Mouse (Mus musculus) CD4-positive helper T cell, adult 2 months (primary cell): ENCODE results near the gene Pip4p1.
"Not testable (repeated sequence)": the region's sequence is repeated elsewhere in the genome, so short reads cannot be mapped to it uniquely, and the experiment has no call there.

Experiments used
- DNase-seq: peaks from one replicate; pipeline ENCODE4 v3.0.0-alpha.2; 2012; ENCODE audit warnings: low read depth, missing footprints, low spot score

Pip4p1 gene

GRCm38 (mm10) chr14:50930754-50931492 is at the start of gene Pip4p1, which contains the start of gene Pnp:
Gene Pip4p1, minus strand, starts transcription at chr14:50930856.
Gene Pnp, plus strand, starts transcription at chr14:50931082.
- peak; percentile 100 for DNase-seq

GRCm38 (mm10) chr14:50979631-50980030 is 49.0 kb upstream of the Pip4p1 start:
- no peak for DNase-seq

DNA sequence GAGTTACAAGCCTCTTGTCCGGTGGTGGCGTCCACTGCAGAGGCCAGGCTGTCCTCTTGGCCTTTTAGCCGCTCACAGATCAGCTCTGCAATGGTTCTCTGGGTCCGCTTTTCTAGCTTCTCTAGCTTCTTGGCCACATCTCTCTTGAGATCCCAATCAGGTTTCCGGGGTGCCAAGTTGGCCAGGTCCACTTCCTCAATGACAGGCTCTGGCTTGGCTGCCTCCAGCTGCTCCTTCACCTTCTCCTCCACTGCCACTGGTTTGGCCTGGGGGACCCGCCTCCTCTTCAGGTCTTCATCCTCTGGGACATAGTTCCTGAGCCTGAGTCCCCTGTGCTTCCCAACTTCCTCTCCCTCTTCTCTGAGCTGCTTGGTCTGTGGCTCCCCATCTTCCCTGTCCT is 47.8 kb upstream of the Pip4p1 start:
- DNase-seq = not testable (repeated sequence)

- DNase-seq = no peak
Observed at GRCm38 (mm10) chr14:50976674-50977073, 46.0 kb upstream of the Pip4p1 start.

DNA sequence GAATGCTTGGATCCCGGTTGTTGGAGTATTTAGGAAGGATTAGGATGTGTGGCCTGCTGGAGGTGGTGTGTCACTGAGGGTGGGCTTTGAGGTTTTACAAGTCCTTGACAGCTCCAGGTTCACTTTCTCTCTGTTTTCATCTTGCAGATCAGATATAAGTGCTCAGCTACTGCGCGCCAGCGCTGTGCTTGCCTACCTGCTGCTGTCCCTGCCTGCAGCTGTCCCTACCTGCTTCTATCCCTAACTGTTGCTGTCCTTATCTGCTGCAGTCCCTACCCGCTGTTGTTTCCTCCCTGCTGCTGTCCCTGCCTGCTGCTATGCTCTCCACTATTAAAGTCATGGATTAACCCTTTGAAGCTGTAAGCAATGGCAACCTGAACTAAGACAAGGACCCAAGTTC is 44.3 kb upstream of the Pip4p1 start:
- DNase-seq = no peak

DNA sequence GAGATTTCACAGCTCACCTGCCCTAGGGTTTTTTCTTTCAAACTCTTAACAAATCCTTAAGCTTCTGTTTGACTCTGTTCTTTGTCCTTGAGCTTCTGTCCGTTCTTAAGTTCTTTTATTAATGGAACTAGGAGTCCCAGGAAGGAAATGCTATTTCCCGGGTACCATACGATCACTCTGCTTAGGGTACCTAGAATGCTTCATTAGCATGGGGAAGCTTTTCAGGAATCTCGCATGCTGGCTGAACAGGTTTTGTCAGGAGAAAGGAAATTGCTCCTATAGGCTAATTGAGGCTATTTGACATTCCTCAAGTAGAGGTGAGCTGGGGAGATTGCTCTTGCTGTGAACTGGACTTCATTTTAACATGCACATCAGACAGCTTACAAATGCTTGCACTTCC is 43.0 kb upstream of the Pip4p1 start:
- DNase-seq = no peak

DNA sequence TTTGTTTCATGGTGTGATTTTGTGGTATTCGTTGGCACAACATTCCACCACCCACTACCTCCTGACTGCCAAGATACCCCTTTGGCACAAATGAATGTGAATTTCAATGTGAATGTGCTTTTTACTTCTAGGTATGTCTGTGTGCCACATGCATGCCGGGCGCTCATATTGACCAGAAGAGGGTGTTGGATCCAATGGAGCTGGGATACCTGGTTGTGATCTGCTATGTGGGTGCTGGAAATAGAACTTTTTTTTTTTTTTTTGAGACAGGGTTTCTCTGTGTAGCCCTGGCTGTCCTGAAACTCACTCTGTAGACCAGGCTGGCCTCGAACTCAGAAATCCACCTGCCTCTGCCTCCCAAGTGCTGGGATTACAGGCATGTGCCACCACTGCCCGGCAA is 42.4 kb upstream of the Pip4p1 start:
- DNase-seq = not testable (repeated sequence)

DNA sequence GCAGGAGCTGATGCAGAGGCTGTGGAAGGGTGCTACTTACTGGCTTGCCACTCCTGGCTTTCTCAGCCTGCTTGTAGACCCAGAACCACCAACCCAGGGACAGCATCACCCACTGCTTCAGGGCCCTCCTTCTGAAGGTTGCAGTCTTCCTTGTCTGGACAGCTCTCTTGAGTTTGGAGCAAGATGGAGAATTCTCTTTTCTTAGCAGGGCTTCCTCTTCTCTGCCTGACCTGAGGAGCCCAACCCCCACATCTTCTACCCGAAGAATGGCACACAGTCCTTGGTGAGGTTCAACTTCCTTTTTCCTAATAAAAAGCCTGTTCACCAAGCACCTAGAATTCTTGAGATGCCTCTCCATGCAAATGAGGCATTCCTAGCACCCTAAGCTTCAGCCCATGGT is 40.2 kb upstream of the Pip4p1 start:
- DNase-seq = no peak

DNA sequence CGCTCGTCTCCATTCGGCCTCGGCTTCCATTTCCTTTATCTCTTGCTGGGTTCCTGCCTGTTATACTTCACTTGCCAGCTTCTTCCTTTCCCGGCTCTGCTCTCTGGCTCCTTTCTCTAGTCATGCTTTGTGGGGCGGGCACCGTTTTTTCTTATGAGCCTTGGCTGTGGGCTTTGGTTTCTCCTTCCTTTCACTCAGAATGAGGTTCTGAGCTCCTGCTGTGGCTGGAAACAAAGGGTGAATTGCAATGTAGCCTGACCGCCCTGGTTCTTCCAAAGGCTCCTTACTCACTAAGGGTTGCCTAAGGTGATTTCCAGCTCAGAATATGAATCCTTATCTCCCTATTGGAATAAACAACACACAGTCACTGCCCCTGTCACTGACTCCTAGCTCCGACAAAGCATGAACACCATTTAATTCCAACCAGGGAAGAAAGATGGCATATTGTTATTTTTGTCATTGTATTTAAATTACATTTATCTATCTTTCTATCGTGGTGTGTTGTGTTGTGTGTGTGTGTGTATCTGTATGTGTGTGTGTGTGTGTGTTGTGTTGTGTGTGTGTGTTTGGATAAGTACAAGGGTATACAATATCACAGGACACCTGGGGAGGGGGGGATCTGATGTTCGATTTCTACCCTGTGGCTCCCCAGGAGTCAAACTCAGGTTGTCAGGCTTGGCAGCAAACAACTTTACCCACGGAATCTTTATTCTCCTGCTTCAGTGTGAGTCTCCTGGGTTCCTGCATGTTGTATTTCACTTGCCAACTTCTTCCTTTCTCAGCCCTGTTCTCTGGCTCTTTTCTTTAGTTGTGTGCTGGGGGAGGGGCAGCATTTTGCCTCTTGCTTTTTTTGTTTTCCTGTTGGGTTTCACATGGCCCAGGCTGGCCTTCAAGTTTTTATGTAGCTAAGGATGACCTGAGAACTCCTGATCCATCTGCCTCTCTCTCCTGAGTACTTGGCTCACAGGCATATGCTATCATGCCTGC is 39.2 kb upstream of the Pip4p1 start:
- DNase-seq = no peak

- DNase-seq = no peak
Observed at GRCm38 (mm10) chr14:50969041-50969440, 38.4 kb upstream of the Pip4p1 start.

DNA sequence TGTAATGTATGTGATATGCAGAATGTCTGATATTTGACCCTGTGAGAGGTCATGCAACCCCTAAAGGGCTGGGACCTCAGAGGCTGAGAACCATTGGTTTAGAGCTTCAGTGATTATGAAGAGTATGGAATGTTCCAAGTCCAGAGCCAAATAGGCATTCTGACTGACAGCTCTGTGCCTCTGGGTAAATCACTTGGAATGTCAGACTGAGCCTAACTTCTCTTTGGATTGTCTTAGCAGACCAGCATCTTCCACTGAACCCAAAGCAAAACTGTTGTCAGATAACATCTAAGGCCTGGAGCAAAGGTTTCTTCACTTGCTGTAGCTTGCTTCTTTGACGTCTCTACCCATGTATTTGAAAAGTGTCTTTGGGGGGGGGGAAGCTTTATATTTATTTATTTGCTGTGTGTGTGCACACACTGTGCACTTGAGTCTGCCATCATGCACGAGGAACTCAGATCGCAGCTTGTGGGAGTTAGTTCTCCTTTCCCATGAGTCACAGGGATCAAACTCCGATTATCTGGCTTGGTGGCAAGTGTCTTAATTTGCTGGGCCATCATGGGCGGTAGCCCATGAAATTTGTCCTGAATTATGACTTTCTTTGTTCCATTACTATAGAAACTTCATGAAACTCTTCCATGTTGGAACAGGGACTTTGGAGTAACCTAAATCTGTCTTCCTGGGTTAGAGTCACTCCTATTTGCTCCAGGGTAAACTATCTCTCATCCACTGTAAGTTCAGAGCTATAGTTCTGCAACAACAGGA is 37.7 kb upstream of the Pip4p1 start:
- no peak for DNase-seq

GRCm38 (mm10) chr14:50958289-50958995 is 27.8 kb upstream of the Pip4p1 start:
- DNase-seq = not testable (repeated sequence)

DNA sequence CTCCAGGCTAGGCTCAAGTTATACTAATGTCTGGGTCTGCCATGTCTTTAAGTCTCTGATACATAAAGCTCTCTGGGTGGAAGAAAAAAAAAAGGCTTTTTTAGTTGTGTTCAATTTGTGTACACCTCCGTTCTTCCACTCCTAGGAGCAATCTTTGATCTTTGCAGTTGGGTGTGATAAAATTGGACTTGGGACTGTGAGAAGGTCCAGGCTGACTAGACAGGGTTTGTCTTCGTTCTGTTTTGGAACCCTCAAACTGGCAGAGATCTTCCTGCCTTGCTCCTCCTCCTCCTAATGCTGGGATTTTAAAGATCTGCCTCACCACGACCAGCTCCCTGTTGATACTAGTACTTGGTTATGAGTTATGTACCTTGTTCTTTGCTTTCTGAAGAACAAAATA is 26.5 kb upstream of the Pip4p1 start:
- DNase-seq = not testable (repeated sequence)

DNA sequence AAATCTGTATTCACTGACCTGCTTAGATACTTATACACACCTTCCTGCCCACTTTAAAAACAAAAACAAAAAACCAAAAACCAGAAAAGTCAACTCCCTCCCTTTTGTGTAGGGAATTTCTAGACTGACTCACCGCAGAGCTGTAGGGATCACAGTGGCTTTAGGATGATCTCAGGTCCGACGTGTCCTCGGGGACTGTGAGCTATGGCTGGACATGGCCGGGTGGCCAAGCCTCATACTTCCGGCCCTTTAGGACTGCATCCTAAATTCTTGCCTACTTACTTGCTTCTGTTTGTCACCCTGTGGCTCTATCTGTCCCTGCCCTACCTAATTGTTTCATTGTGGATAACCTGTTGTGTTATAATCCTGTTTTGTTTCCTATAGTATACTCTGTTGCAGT is 26.1 kb upstream of the Pip4p1 start:
- DNase-seq = not testable (repeated sequence)

DNA sequence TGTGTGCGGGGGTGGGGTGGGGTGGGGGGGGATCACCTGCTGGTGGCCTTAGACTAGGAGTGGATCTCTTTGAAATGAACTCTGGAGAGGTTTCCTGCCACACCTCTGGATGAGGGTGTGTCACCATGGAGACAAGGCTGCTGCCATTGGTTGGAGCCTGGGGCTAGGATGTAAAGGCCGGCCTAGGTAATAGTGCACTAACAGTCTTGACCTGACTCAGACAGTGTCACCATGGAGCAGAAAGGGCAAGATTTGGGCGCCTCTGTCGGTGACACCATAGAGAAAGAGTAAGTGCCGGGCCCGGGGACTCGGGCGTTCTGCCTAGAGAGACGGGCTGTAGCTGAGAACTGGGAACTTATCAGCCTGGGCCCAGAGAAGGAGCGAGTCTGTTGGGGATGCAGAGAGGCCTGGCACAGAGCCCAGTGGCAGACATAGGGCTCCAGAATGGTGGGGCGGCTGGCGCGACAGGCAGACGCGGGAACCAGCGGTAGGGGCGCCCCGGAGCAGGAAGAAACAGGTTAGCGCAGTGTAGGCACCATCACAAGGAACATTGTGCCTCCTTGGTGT is 25.4 kb upstream of the Pip4p1 start, which contains the start of gene Pnp2:
Gene Pnp2 (plus strand): TSS at position 51 of the 567 bp plus-strand sequence.
- peak; percentile 57 for DNase-seq

DNA sequence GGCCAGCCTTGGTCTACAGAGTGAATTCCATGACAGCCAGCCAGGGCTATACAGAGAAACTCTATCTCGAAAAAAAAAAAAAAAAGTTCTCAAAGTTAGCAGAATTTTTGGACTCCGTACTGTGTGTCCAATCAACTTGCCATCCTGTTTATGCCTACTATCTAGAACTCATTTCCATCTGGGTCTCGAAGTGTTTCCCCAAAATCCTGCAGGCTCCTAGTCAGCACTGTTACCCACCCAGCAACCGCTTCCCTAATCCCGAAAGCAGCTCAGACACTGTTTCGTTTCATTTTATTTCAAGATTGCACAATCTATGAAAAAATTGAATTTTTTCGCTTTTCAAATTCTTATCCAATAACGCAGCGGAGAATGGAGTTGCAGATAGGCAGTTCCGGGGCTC is 24.8 kb upstream of the Pip4p1 start:
- no peak for DNase-seq

DNA sequence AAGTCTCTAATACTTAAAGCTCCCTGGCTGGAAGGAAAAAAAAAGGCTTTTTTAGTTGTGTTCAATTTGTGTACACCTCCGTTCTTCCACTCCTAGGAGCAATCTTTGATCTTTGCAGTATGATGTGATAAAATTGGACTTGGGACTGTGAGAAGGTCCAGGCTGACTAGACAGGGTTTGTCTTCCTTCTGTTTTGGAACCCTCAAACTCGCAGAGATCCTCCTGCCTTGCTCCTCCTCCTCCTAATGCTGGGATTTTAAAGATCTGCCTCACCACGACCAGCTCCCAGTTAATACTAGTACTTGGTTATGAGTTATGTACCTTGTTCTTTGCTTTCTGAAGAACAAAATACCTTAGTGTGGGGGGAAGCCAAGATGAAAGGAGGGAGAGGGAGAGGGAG is 14.9 kb upstream of the Pip4p1 start:
- not testable (repeated sequence) for DNase-seq

DNA sequence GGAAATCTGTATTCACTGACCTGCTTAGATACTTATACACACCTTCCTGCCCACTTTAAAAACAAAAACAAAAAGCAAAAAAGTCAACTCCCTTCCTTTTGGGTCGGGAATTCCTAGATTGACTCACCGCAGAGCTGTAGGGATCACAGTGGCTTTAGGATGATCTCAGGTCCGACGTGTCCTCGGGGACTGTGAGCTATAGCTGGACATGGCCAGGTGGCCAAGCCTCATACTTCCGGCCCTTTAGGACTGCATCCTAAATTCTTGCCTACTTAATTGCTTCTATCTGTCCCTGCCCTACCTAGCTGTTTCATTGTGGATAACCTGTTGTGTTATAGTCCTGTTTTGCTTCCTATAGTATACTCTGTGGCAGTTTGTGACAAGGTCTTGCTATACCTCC is 14.4 kb upstream of the Pip4p1 start:
- peak; percentile 3 for DNase-seq

DNA sequence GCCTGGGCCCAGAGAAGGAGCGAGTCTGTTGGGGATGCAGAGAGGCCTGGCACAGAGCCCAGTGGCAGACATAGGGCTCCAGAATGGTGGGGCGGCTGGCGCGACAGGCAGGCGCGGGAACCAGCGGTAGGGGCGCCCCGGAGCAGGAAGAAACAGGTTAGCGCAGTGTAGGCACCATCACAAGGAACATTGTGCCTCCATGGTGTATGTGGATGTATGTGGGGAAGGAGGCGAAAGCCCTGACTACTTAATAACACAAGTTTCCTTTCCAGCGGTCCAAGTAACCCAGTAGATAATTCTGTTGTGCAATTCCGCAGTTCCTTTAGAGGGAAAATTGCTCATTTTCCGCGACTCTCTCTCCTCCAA is 14.0 kb upstream of the Pip4p1 start:
- DNase-seq = not testable (repeated sequence)

GRCm38 (mm10) chr14:50943932-50944667 is 13.4 kb upstream of the Pip4p1 start, which contains the start of gene Gm49342:
Gene Gm49342, plus strand, starts transcription at chr14:50944517.
- DNase-seq = peak; percentile 90
